Mouse (Mus musculus) liver (tissue): ENCODE measurements around the gene Celf3.

Experiments used
- DNase-seq: peaks from one replicate; pipeline ENCODE4 v3.0.0-alpha.2; 2020; ENCODE audit warnings: mixed read lengths

Gene Celf3

DNA sequence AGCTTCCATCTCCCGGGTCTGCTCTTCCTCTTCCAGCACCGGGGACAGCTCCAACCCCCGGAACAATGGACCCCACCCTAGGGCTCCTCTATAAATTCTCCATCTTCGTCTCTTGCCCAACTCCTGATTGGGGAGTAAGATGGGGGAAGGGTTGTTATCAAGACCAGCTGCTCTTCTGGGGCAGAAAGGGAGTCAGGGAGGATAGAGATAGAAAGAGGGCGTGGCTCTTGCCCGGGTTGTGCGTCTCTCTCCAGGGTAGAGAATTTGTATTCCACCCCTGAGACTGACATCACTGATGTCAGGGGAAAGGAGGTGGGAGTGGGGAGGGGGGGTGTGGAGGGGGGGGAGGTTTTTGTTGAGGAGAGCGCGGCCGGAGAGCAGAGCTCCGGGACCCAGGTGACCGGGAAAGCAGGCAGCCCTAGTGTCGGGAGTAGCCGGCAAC, at the start of gene Celf3:
Gene Celf3 (plus strand): TSS at position 315 of the 442 bp plus-strand sequence.
- DNase-seq, result peak; percentile 23

DNA sequence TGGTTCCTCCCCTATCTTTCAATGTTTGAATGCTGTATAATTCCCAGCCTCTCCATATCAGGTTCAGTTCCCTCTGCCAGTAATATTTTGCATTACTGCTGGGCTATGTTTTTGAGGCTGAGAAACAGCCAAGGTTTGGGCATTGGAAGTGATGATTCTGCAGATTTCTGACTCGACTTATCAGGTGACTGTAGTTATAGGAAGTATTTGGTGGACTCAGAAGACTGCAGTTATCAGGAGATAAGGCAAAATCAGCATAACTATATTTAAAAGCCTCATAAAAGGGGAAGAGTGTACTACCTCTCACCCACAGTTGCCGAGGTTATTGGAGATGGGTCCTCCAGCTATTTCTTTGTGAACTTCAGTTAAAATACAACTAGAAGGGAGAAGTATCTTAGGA, 47.1 kb upstream of the Celf3 start:
- DNase-seq, result no peak

DNA sequence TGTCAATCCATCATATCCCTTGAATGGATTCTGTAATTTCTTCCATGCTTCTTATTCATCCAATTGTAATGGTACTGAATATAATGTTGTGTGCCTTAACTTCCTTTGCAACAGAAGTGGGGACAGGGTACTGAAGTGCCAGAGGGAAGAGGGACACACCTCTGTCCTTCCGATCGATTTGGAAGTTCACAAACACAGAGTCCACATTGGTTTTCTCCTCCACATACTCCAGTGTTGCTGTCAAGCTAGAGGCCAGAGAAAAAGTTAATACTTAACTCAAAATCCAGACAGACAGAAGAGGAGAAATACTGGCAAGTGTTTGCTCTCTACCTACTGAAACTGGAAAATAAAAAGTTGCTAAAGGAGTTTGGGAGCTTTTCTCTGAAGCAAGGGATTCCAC, 43.8 kb upstream of the Celf3 start:
- no peak for DNase-seq

DNA sequence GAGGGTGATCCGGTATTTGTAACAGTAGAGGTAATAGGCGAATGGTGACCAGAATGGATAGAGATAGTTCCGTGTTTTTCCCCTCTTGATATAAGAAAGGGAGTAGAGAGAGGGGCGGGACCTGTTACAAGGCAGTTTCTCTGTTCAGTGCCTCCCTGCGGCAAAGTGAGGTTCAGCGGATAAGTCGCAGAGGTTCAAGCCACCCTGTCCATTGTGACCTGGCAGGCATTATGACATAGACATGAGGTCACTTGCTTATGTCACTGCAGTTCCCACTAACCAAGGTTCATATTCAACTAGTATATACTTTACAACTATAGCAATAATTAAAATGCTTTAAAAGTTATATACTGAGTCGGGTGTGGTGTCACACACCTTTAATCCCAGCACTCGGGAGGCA, 41.7 kb upstream of the Celf3 start:
- no peak for DNase-seq

DNA sequence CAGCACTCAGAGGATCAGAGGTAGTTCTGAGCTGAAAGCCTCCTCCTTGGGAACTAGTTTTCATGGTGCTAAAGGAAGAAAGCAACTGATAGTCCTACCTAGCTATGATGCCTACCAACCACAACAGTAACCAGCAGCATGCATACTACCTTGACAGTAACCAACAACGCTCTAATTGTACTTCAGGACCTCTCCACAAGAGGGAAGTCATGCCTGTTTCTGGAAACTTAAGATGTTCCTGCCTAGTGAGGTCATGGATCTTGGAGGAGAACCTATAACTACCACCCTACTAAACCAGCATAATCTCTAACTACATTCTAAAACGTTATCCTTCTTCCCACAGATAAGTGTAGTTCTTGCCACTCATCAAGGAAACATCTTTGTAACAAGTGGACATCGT, 36.9 kb upstream of the Celf3 start:
- no peak for DNase-seq

DNA sequence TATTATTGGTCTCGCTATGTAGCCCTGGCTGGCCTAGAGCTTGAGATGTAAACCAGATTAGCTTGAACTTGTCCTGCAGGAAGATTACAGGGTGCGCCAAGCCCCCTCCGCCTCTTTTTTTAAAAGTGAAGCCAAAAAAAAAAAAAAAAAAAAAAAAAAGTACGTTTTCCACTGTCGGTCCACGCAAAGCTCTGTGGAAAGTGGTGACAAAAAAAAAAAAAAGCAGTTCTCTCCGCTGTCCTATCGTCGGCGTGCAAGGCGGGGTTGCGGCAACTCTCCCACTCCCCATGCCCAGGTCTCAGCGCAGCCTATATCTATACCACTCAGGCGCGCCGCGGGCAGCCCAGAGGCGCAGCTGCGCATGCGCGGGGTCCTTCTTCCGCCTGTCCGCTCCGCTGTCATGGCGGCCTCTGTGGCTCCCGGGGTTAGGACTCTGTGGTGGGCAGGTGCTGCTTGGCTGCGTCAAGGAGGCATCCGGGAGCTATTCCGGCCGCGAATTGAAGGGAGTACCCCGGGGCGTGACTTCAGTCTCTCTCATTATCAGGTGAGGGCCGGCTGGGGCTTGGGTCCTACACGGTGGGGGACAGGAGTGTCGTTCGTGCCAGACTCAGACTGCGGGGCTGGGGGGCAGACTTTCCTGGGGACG, 35.0 kb upstream of the Celf3 start, which contains the start of gene Mrpl9:
Gene Mrpl9 (plus strand): TSS at position 368 of the 646 bp plus-strand sequence.
- peak; percentile 97 for DNase-seq

DNA sequence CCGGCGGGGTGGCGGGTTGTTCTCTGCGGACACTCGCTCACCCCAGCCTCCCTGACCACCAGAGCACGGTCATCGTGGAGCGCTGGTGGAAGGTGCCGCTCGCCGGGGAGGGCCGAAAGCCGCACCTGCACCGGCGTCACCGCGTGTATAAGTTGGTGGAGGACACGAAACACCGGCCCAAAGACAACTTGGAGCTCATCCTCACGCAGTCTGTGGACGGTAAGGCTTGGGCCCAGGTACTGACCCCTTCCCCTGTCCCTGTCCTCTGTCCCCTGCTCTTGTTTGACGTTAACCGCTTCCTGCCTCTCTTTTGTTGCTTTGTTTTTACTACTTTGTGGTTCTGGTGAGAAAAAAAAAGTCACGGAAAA, 34.5 kb upstream of the Celf3 start, which contains the start of gene Oaz3:
Gene Oaz3 (minus strand): TSS at position 319 of the 368 bp plus-strand sequence.
- no peak for DNase-seq

DNA sequence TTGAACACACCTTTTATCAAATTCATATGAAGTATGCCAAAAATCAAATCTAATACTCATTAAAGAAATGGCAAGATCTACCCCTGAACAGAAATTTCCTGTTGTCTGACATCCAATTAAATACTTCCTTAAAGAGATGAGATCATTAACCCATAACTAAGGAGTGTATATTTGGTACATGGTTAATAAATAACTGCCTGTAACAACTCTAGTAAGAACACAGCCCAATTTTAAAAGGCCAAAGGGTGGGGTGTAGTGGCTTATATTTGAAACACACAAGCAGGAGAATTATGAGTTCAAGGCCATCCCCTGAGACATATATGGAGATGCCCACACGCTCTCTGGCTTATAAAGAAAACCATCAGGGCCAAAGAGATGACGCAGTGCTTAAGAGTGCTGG, 28.7 kb upstream of the Celf3 start:
- DNase-seq, result no peak

DNA sequence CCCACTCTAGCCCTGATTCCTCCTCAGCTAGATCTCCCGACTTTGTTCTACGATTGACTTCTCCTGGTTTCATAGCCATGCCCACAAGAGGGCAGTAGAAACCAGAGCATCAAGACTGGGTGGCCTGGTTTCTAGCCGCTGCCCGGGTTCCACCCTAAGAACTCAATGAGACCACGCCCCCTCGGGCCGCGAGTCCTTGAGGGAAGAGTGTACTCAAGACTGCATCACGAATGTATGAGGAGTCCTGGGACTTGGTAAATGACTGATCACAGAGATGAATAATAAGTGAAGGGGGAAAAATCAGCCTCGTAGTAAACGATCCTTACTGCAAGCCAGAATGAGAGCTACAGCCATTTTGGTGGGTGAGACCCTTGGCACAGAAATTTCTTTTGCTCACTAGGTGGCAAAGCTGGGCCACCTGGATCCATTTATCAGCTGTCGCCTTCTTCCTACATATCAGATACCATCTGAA, 21.5 kb upstream of the Celf3 start:
- DNase-seq, result peak; percentile 88

DNA sequence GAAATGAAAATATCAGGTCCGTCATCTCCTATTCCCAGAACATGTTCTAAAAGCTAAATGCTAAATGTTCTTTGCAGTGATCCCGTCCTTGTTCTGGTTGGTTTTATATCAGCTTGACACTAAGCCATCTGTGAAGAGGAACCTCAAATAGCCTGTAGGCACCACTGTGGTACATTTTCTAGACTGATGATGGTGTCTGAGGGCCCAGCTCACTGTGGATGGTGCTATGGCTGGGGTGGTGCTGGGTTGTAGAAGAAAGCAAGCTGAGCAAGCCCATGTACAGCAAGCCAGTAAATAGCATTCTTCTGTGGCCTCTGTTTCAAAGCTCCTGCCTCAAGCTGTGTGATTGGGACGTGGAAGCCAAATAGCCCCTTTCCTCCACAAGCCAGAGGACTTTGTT, 21.0 kb upstream of the Celf3 start:
- no peak for DNase-seq

DNA sequence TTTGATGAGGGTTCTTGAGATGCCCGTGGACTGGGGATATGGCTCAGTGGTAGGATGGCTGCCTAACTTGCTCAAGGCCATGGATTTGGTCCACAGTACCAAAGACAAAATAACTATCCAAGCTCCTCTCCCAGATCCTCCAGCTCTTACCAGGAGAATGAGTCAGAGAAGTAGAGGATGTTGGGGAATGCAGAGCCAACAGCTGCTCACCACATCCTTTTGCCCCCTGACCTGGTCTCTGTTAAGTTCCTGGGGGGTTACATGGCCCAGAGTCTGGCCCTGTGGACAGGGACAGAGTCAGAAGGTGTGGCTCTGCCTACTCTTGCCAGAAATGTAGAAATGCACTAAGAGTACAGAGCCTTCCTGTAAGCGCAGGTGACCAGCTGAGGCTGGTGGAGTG, 18.3 kb upstream of the Celf3 start:
- no peak for DNase-seq

DNA sequence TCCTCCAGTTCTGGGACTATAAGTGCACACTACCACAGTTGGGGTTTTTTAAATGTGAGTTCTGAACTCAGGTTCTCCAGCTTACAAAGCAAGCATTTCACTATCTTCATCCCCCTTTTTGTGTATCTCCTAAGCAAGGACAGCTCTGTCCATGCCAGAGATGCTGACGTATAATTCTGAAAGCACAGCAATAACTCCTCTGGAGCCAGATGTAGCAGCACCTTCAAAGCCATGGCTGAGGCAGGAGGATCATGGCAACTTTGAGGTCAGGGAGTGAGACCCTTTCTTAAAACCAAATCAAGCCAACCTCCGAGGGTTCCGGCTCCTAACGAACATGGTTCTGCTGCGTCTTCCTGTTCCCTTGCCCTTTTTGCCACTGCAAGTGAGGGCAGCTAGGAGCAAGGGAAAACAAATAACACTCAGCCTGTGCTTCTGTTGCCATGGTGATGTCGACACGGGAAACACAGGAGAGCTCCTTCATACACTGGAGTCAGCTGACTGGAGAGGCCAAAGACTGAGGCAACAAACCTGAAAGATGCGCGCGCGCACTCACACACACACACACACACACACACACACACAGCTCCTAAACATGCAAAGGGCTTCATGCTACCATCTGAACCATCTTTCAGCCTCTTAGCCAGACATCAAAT, 14.0 kb upstream of the Celf3 start:
- DNase-seq, result no peak

DNA sequence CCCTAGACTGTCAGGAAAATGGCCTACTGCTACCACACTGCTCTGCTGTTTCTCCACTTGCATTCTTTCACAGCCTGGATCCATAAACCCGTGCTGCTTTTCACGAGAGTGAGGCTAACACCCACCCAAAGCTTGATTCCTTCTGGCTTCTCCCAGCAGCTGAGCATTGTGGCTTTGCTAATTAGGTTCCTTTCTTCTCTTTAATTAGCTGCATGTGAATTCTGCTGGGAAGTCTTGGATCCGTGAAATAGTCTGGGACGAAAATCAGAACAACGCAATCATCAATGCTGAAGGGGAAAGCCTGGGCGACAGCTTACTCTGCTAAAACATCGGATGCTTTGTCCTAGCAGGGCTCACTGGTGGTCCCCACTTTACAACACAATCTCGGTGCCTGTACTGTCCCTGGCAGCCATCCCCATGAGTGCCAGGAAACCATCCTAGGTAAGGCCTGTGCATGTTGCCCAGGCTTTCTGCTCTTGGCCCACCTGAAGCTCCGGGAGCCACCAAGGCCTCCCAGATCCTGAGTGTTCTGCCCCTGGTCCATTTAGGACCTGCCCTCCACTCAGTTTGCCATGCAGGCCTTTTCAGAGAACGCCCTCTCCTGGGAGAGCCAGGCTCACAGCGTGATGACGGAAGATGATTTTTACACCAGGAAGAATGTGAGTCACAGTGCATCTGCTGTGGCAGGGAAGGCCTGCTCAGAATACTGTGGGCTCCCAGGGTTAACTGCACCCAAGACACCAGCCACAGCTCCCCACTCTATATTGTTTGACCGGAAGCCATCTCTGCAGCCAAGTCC, 12.3 kb upstream of the Celf3 start:
- DNase-seq, result no peak

DNA sequence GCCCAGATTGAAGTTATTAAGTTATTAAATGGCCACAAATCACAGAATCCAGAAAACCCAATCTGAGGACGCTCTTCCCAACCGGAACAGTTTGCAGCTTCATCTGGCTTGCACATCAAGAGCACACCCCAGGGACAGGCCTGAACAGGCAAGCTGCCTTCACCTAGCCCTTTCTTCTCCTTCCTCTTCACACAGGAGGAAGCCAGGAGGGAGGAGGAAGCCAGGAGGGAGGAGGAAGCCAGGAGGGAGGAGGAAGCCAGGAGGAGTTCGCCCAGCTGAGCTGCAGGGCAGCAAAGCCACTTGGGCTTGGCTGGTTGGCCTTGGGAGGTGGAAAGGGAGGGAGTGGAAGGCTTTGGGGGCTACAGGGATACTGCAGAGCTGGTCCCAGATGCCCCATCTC, 9.2 kb upstream of the Celf3 start:
- DNase-seq, result no peak

DNA sequence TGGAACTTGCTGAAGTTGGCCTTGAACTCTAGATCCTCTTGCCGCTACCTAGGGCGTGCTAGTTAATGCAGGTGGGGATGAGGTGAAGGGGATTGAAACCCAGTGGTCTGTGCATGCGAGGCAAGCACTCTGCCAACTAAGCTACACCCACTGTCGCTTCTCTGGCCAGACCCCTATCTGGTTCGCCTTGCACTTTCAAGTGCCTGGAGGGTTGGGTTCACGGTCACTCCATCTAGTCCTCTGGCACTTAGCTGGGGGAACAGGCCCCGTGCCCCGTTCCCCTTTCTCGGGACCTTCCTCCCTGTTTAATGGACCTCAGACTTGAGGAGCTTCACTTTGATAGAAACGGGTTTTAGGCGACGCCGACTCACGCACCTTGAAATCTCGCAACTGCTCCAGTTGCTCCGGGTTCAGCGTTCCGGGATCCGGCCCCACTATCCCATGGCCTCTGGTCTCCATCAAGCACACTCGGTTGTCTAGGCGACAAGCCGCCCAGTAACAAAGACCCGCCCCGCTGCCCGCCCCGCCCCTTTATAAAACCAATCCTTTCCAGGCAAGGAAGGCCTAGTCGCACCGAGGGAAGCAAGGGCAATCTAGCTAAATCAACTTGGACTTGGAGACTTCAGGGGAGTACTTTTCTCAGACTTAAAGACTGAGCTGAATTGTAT, 5.5 kb upstream of the Celf3 start:
- DNase-seq, result peak; percentile 53

DNA sequence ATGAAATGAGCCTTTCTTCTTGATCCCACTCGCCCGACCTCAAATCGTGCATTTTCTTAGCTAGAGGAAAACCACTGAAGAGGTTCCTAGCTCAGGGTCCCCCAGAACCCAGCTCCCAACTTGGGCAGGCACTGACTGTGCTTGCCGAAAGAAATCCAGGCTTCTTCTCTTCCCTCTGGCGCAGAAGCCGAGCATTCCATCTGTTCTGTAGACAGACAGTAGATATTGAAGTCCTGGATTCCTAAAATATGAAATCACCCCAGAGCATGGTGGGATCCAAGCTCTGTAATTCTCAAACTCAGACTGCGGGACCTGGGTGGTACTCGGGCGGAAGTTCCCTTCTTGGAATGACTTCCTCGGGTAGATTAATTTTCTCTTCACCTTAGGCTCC, 5.0 kb upstream of the Celf3 start:
- no peak for DNase-seq

DNA sequence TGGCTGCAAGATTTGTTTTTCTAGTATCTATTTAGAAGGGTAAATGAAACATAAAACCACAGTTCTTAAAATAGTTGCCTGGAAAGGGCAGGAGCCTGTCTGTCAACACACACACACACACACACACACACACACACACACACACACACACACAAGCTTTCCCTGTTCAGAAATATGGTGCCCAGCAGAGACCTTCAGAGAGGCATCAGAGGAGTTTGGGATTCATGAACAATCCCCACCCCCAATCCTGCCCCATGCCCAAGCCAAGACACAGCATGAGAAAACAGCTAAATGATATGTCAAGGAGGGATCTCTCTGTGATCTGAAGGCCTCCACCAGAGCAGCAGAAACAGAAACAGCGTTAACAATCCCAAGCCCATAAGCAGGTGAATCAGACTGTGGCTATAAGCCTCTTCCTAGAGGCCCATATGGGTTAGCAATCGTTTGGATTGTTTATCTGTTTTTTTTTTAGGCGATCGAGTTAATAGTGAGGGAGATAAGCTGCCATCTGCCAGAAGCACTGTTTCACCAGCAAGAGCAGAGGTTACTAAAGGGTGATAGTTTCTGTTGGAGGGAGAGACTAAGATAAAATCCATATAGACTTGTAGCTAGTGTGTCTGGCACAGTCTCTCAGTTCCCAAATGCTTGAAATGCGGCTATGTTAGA, 4.4 kb upstream of the Celf3 start:
- DNase-seq, result no peak

DNA sequence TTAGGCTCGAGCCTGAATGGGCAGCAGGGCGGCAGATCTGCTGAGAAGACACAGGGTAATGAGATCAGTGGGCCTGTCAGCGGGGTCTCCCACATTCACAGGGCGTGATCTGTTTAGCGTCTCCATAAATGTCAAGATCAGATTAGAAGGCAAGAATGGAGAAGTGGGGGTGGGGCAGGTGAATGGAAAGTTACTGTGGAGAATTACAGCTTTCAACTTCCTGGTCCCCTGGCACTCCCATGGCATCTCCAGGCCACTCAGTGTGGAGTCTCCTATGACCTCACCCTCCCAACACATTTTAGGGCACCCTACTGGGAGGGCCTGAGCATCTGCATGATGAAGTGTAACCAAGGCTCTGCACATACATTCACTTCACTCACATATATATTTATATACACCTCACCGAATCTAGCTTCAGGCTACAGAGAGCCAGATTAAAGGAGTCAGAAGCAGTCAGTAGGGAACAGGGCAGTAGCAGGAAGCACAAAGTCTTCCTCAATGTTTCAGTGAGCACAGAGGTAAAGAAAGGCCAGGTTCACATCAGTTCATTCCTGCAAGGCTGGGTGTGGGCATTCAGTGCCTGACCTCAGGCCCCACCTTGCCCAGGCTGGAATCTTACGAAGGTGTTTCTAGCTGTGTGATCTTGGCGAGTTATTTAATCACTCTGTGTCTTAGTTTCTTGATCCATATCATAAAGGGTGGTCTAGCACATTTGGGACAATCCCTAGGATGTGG, 1.6 kb upstream of the Celf3 start:
- no peak for DNase-seq

DNA sequence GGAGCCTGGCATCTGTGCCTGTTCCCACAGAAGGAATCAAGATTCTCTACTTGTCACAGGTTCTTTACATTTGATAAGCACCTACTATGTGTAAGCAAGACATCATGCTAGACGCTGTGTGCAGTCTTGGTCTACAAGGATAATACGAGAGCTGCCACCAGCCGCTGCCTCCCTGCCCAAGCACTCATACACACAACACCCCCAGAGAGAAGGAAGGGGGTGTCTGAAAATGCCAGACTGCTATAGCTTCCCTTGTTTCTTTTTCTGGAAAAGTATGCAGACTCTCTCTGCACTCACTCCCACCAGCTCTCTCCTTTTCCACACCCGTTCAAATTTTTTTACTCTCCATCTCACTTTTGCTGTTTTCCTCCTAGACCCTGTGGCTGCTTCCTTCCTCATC, 651 bp upstream of the Celf3 start:
- no peak for DNase-seq

DNA sequence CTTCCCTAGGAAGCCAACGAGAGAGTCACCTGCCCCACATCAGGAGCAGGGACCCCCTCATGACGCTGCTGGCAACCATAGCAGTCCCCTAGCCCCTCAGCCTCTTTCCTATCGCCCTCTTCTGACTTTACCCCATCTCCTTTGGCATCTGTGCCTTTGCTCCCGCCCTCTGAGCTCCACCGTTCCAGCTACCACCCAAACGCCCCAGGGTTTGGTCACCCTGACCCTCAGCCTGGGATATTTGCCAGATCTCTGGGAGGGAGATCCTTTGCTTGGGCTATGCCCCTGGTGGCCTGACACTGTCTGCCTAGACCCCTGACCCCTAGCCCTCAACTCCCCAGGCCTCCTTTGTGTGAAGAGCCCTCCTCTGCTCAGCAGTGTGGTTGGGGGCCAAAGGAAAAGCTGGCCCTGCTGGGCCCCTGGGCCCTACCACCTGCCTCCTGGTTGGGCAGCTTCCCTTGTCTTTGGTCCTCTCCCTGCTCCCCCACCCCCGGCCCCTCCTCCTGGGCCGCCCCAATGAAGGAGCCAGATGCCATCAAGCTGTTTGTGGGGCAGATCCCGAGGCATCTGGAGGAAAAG, 585 bp downstream of the Celf3 start:
- DNase-seq, result no peak

DNA sequence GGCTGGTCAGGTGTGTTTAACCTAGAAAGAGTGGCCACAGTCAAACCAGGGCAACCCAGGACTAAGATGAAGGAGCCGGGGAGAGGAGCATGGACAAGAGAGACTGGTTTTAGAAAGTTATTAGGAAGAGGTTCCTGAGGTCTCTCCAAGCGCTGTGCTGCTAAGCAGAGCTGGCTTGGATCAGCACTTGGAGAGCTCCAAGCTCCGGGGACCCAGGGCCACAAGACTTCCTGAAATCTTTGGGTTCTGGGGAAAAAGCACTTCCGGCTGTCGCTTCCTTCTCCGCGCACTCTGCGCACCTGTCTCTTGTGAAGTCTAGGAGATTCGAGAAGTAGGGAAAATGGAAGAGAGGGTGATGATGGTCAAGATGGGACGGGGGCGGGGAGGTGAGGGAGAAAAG, 1.5 kb downstream of the Celf3 start:
- no peak for DNase-seq
